Mouse (Mus musculus): ENCODE measurements around the gene 6030468B19Rik. TPM values are rescaled to one million over a fixed set of nuclear protein-coding genes. Genes with fewer than 3 reads are reported as not detected.

The 6030468B19Rik gene
- total RNA-seq, 4 experiments from 2014 or later = 0.61 to 1.2 (median 0.75) TPM; not detected in 1

DNA sequence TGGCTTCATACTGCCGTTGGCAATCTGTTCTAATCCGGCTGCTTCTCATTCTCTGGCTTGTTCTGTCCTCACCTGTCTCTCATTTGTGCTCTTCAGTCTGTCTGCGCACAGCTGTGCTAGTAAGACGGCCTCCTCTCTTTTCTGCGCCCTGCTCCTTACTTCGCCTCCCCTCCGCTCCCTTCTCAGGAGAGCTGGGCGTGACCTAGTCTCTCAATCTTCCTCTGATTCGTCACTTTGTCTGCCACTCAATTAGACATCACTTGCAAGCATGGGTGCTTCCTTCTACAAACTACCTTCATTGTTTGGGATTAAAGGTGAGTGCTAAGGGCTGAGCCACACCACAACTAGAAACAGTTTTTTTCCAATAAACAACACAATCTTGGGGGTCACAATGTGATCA is 56.8 kb downstream of the 6030468B19Rik start:
- no peak for DNase-seq (ENCODE audit: low spot score in 2 of 2)

DNA sequence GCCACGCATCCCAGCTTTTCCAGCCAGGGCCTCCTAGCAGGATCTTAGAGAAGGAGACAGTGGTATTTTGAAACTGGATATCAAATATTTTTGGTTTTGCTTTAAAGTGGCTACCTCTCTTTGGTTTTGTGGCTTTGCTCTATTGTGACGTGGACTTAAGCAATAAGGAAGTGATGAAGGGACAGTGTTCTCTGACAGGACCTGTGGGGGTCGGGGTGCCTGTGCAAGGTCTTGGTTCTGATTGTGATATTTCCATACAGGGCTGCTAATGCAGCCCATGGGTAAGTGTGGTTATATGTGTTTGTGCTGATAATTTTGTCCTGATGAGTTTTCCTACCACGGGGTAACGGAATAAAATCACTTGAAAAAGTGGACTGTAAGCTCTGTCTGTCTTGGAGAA is 57.9 kb downstream of the 6030468B19Rik start:
- no peak for DNase-seq (ENCODE audit: low spot score in 2 of 2)

DNA sequence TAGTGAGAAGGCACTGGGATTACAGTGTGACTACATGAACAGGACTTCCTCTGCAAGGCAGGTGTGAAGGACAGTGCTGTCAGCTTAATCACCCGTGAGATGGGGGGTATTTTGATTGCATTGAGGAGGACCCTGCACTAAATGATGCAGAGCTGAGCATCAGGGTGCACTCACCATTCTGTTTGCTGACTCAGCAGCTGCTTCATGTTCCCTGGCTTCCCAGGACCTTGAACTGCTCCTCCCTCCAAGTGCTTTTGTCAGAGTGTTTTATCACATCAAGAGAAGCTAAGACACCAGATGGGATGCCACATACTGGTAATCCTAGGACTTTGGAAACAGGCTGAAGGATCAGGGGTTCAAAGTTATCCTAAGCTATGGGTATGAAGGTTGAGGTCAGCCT is 58.5 kb downstream of the 6030468B19Rik start:
- no peak for DNase-seq (ENCODE audit: low spot score in 2 of 2)

Other genes starting within 250 kb of the 6030468B19Rik start
- gene Tnrc6c, start 143.4 kb upstream of the 6030468B19Rik start, total RNA-seq (2022) = 10 to 100 TPM; 69.4 to 83.2 (median 76.7) TPM
- 1 to 10 TPM in 2 of 4 experiments, under 1 TPM in 2; 0.52 to 1.5 (median 0.85) TPM for gene Tmc8, start 15.6 kb upstream of the 6030468B19Rik start, total RNA-seq (2022)
- gene Tmc6, start 15.5 kb upstream of the 6030468B19Rik start, total RNA-seq (2022) = 10 to 100 TPM; 11.6 to 27.6 (median 16.2) TPM
- gene Gm20708, start 12.0 kb downstream of the 6030468B19Rik start, total RNA-seq (2022) = 1 to 10 TPM in 3 of 4 experiments, not detected in 1; 1.7 to 2.2 (median 1.9) TPM
- 10 to 100 TPM; 11.4 to 33.5 (median 24.5) TPM for gene Syngr2, start 12.0 kb downstream of the 6030468B19Rik start, total RNA-seq (2022)
- 1 to 10 TPM; 4.0 to 5.4 (median 4.2) TPM for gene Afmid, start 28.3 kb downstream of the 6030468B19Rik start, total RNA-seq (2022)
- 1 to 10 TPM in 1 of 4 experiments, under 1 TPM in 3; 0.54 to 1.3 (median 0.88) TPM for gene Tk1, start 28.4 kb downstream of the 6030468B19Rik start, total RNA-seq (2022)
- gene Birc5, start 51.6 kb downstream of the 6030468B19Rik start, total RNA-seq (2022) = 1 to 10 TPM in 2 of 4 experiments, under 1 TPM in 2; 0.12 to 1.6 (median 0.86) TPM
- gene Tmem235, start 63.1 kb downstream of the 6030468B19Rik start, total RNA-seq (2022) = under 1 TPM in 1 of 4 experiments, not detected in 3; 0.24 TPM
- 1 to 10 TPM; 3.1 to 5.9 (median 5.6) TPM for gene Tha1, start 75.8 kb downstream of the 6030468B19Rik start, total RNA-seq (2022)
- 1 to 10 TPM in 3 of 4 experiments, under 1 TPM in 1; 0.81 to 7.9 (median 3.3) TPM for gene Socs3, start 172.4 kb downstream of the 6030468B19Rik start, total RNA-seq (2022)
- 10 to 100 TPM; 71.3 to 80.4 (median 78.8) TPM for gene Pgs1, start 188.6 kb downstream of the 6030468B19Rik start, total RNA-seq (2022)